Mouse (Mus musculus) kidney, adult 2 months (tissue): ENCODE measurements at regions not wholly inside any gene's neighbourhood (a gene's known extent, or its start where the extent isn't known, plus 50 kb on each side); places are given as distances from the start of the nearest gene placed in this dataset.

Source experiments
- CTCF ChIP-seq: fragments of 200-500 bp; conservative IDR thresholded peaks from 2 replicates; pipeline ENCODE4 v1.5.1; 2011; ENCODE audit warnings: low read depth, mild to moderate bottlenecking, control low read depth, low read length, moderate library complexity, mixed read lengths; ENCODE audit not compliant: insufficient read depth, insufficient read length
- POLR2A ChIP-seq: fragments of 200-500 bp; IDR thresholded peaks from one replicate; pipeline ENCODE4 v1.6.1; 2011; ENCODE audit warnings: low read depth, low read length, control low read depth

DNA sequence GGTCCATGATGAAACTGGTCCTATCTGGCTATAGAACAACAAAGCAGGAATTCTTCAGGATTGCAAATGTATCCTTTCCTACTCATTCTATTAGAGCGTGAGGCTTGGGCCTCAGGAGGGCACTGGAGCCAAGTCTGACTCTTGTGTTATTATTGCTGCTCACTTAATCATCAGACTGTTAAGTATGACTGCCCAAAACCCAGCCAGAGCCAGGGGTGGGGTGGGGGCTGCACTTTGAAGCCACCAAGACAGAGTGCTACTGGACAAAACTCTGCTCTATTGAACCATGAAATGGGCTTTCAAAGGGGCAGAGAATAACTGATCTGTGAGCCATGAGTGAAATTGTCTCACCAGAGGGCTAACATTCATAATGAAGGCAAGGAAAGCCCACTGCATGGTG, 181.7 kb upstream of the Lpp start:
- TF ChIP-seq CTCF (no peak), POLR2A (no peak)
